Mouse (Mus musculus): ENCODE data around the gene Asphd1. TPM values are rescaled to one million over a fixed set of nuclear protein-coding genes. Genes with fewer than 3 reads are reported as not detected.

The Asphd1 gene
- 4.8 and 8.5 TPM in 2 replicates for polyA plus RNA-seq (2015; fragmentation: Nextera tagmentation; extraction: Ambion mirVana)

DNA sequence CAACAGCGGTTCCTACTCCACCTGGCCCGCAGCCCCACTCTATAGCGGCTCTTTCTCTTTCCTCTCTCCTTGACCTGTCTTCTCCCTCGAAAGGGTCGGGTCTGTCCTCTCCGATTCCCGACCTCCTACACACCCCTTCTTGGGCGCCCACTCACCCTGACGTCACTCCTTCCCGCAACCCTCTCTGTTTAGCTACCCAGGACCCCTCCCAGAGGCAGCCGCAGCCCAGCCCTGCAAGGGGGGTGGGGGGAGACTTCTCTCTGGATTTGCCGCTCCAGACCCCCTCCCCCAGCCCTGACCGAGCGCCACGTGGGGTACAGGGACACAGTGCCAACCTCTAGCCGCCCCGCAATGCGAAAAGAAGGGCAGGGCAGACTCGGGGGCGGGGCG is at the start of gene Asphd1:
Asphd1 (minus strand) TSS at position 180 of the 390 bp plus-strand sequence.
- WGBS: 1% methylated on average over 21 of the region's 21 CpGs
- Histone ChIP-seq H3K4me1 (replicated peaks; ENCODE audit: control insufficient read depth, insufficient read depth, low read length) (peaks cover 39% of the 10 kb centered on the region), H3K27me3 (replicated peaks; ENCODE audit: control insufficient read depth, insufficient read depth, low read length) (0 out of 2 replicates have a peak, but pooled peaks cover 2% of the 10 kb centered on the region), H3K36me3 (ENCODE audit: control insufficient read depth, insufficient read depth) (peaks cover 9% of the 10 kb centered on the region; the same call in 1 of the 2 replicates), H3K9ac (replicated peaks; ENCODE audit: low read depth, low read length) (peak within 1 kb of the TSS; percentile 76), H3K4me2 (ENCODE audit: low read length) (peak within 1 kb of the TSS; percentile 89), H3K27ac (ENCODE audit: low read length) (peak within 1 kb of the TSS; percentile 87), H3K4me3 (replicated peaks; ENCODE audit: low read length) (peak within 1 kb of the TSS; percentile 62), H3K9me3 (ENCODE audit: control insufficient read depth, low read length) (no peaks in the 10 kb centered on the region)
- peak; percentile 67 for ATAC-seq

DNA sequence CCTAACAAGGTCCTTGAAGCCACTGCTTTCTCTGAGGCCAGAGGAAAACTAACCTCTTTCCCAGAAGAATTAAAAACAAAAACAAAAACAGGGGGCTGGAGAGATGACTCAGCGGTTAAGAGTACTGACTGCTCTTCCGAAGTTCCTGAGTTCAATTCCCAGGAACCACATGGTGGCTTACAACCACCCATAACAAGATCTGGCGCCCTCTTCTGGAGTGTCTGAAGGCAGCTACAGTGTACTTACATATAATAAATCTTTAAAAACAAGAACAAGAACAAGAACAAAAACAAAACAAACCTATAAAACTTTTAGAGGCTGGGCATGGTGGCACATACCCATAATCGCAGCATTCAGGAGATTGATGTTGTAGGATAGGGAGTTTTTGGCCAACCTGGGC is 47.1 kb upstream of the Asphd1 start:
- H3K9me3 ChIP-seq (ENCODE audit: control insufficient read depth, low read length): no peaks in the 10 kb centered on the region

DNA sequence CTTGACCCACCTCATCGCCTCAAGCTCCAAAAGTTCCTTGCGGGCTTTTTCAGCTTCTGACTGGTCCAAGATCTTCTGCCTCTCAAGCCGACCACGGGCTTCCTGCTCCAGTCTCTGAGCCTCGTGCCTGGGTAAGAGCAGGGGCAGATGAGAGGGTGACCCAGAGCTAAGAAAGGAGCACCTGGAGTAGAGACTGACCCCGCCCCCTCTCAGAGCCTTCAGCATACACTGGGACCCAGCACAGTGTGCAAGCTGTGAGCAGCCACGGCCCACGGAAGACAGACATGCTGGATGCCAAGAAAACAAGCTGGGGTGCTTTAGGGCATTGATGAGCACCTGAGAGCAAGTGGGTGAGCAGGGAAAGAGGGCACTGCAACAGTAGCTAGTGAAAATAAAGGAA is 39.4 kb upstream of the Asphd1 start:
- Histone ChIP-seq H3K4me2 (ENCODE audit: low read length) (no peak overlapping the region), H3K9me3 (ENCODE audit: control insufficient read depth, low read length) (no peaks in the 10 kb centered on the region), H3K9ac (replicated peaks; ENCODE audit: low read depth, low read length) (no peak overlapping the region), H3K27me3 (replicated peaks; ENCODE audit: control insufficient read depth, insufficient read depth, low read length) (no peaks in the 10 kb centered on the region), H3K36me3 (ENCODE audit: control insufficient read depth, insufficient read depth) (no peaks in the 10 kb centered on the region), H3K27ac (ENCODE audit: low read length) (no peak overlapping the region), H3K4me3 (replicated peaks; ENCODE audit: low read length) (no peak overlapping the region), H3K4me1 (replicated peaks; ENCODE audit: control insufficient read depth, insufficient read depth, low read length) (no peaks in the 10 kb centered on the region)
- WGBS: 68% methylated on average over 8 of the region's 8 CpGs
- no peak for ATAC-seq

More for the DNA sequence above, 47.1 kb upstream of the Asphd1 start:
- no peaks in the 10 kb centered on the region for H3K4me1 ChIP-seq (replicated peaks; ENCODE audit: control insufficient read depth, insufficient read depth, low read length)
- H3K27me3 ChIP-seq (replicated peaks; ENCODE audit: control insufficient read depth, insufficient read depth, low read length): no peaks in the 10 kb centered on the region
- H3K9ac ChIP-seq (replicated peaks; ENCODE audit: low read depth, low read length): no peak overlapping the region
- 88% methylated on average over 4 of the region's 4 CpGs for WGBS
- H3K4me2 ChIP-seq (ENCODE audit: low read length): no peak overlapping the region
- no peak overlapping the region for H3K4me3 ChIP-seq (replicated peaks; ENCODE audit: low read length)
- H3K36me3 ChIP-seq (ENCODE audit: control insufficient read depth, insufficient read depth): no peaks in the 10 kb centered on the region
- no peak overlapping the region for H3K27ac ChIP-seq (ENCODE audit: low read length)
- no peak for ATAC-seq

DNA sequence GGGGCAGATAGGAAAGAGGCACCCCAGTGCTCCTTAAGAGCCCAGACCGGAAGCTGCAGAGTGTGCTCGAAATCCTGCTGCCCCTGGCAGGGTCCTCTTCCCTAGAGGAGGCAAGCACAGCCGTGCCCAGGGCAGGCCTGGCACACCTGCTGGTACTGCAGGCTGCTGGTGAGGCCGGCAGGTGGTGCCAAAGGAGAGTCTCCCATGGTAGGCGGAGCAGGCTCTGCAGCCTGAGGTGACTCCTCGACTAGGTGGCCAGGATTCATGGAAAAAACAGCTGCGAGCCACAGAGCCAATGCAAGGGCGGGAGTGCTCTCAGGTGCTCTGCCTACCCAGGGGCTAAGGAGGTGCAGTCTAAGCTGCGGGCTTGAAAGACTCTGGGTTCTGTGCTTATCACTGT is 36.9 kb upstream of the Asphd1 start:
- H3K27me3 ChIP-seq (replicated peaks; ENCODE audit: control insufficient read depth, insufficient read depth, low read length): no peaks in the 10 kb centered on the region
- no peak overlapping the region for H3K27ac ChIP-seq (ENCODE audit: low read length)
- WGBS: 36% methylated on average over 9 of the region's 9 CpGs
- H3K4me1 ChIP-seq (replicated peaks; ENCODE audit: control insufficient read depth, insufficient read depth, low read length): no peaks in the 10 kb centered on the region
- H3K4me2 ChIP-seq (ENCODE audit: low read length): no peak overlapping the region
- H3K36me3 ChIP-seq (ENCODE audit: control insufficient read depth, insufficient read depth): no peaks in the 10 kb centered on the region
- H3K9ac ChIP-seq (replicated peaks; ENCODE audit: low read depth, low read length): no peak overlapping the region
- no peak for ATAC-seq
- H3K9me3 ChIP-seq (ENCODE audit: control insufficient read depth, low read length): no peaks in the 10 kb centered on the region
- no peak overlapping the region for H3K4me3 ChIP-seq (replicated peaks; ENCODE audit: low read length)

DNA sequence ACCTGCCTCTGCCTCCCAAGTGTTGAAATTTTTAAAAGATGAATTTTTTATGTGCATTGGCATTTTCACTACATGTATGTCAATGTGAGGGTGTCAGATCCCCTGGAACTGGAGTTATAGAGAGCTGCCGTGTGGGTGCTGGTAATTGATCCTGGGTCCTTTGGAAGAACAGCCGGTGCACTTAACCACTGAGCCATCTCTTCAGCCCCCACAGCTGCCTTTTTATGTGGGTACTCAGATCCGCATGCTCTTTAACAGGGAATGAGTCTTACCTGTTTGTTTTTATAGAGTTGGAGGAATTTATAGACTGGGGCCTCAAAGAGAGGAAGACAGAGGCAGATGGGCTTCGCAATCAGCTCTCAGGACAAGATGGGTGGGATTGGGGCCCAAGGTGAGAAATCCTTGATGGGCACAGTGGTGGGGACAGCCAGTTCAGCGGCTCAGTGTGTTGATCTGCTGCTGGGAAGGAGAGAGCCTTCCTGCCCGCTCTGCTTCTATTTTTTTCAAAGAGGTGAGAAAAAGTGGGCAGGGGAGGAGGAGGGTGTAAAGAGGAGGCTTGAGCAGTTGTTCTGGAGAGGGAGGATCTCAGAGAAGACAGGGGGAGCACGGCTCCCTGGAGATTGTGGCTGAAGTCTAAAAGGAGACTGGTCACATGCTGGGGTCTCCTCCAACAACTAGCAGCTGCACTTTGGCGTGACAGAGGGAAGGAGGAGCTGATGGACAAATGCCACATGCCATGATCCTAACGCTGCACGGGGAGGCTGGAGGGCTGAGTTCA is 35.5 kb upstream of the Asphd1 start:
- H3K9ac ChIP-seq (replicated peaks; ENCODE audit: low read depth, low read length): no peak overlapping the region
- no peaks in the 10 kb centered on the region; the same call in 1 of the 2 replicates for H3K36me3 ChIP-seq (ENCODE audit: control insufficient read depth, insufficient read depth)
- no peak overlapping the region for H3K4me3 ChIP-seq (replicated peaks; ENCODE audit: low read length)
- H3K9me3 ChIP-seq (ENCODE audit: control insufficient read depth, low read length): no peaks in the 10 kb centered on the region
- WGBS: 64% methylated on average over 10 of the region's 10 CpGs
- no peak overlapping the region for H3K4me2 ChIP-seq (ENCODE audit: low read length)
- no peaks in the 10 kb centered on the region for H3K4me1 ChIP-seq (replicated peaks; ENCODE audit: control insufficient read depth, insufficient read depth, low read length)
- H3K27ac ChIP-seq (ENCODE audit: low read length): no peak overlapping the region
- H3K27me3 ChIP-seq (replicated peaks; ENCODE audit: control insufficient read depth, insufficient read depth, low read length): no peaks in the 10 kb centered on the region
- no peak for ATAC-seq

DNA sequence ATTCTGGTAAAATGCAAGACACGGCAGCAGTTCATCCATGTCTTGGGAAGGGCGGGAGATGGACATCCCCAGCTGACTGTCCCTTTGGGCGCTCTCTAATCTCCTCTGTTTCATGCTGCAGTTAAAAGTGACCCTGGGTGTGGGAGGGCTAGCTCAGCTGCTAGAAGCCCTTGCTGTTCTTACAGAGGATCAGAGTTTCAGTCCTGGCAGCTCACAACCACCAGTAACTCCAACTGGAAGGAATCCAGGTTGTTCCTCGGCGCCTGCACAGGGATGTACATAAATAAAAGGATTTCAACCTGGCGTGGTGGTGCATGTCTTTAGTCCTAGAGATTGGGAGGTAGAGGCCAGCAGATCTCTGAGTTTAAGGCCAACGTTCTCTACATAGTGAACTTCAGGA is 33.7 kb upstream of the Asphd1 start:
- no peak overlapping the region for H3K4me3 ChIP-seq (replicated peaks; ENCODE audit: low read length)
- ATAC-seq: no peak
- no peaks in the 10 kb centered on the region for H3K4me1 ChIP-seq (replicated peaks; ENCODE audit: control insufficient read depth, insufficient read depth, low read length)
- WGBS: 79% methylated on average over 7 of the region's 7 CpGs
- no peak overlapping the region for H3K9ac ChIP-seq (replicated peaks; ENCODE audit: low read depth, low read length)
- H3K27me3 ChIP-seq (replicated peaks; ENCODE audit: control insufficient read depth, insufficient read depth, low read length): no peaks in the 10 kb centered on the region
- no peaks in the 10 kb centered on the region for H3K9me3 ChIP-seq (ENCODE audit: control insufficient read depth, low read length)
- no peak overlapping the region for H3K27ac ChIP-seq (ENCODE audit: low read length)
- peaks cover 9% of the 10 kb centered on the region; the same call in 1 of the 2 replicates for H3K36me3 ChIP-seq (ENCODE audit: control insufficient read depth, insufficient read depth)
- H3K4me2 ChIP-seq (ENCODE audit: low read length): no peak overlapping the region

DNA sequence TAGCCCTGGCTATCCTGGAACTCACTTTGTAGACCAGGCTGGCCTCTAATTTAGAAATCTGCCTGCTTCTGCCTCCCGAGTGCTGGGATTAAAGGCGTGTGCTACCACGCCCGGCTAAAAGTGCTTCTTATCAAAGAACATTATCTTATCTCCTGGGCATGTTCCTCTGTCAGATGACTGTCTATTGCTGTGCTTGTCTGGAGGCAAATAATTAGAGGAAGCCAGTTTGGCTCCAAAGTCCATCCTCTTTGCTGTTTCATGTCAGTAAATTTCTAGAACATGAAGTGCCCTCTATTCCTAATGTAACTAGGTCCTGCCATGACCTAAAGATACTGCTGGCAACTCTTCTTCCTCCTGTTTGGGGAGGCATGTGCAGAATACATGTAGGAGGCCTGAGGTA is 32.7 kb upstream of the Asphd1 start:
- Histone ChIP-seq H3K4me1 (replicated peaks; ENCODE audit: control insufficient read depth, insufficient read depth, low read length) (peaks cover 7% of the 10 kb centered on the region), H3K4me2 (ENCODE audit: low read length) (no peak overlapping the region), H3K9ac (replicated peaks; ENCODE audit: low read depth, low read length) (no peak overlapping the region), H3K36me3 (ENCODE audit: control insufficient read depth, insufficient read depth) (peaks cover 9% of the 10 kb centered on the region; the same call in 1 of the 2 replicates), H3K9me3 (ENCODE audit: control insufficient read depth, low read length) (no peaks in the 10 kb centered on the region), H3K27me3 (replicated peaks; ENCODE audit: control insufficient read depth, insufficient read depth, low read length) (no peaks in the 10 kb centered on the region), H3K27ac (ENCODE audit: low read length) (no peak overlapping the region), H3K4me3 (replicated peaks; ENCODE audit: low read length) (no peak overlapping the region)
- WGBS: 97% methylated on average over 4 of the region's 4 CpGs
- no peak for ATAC-seq

DNA sequence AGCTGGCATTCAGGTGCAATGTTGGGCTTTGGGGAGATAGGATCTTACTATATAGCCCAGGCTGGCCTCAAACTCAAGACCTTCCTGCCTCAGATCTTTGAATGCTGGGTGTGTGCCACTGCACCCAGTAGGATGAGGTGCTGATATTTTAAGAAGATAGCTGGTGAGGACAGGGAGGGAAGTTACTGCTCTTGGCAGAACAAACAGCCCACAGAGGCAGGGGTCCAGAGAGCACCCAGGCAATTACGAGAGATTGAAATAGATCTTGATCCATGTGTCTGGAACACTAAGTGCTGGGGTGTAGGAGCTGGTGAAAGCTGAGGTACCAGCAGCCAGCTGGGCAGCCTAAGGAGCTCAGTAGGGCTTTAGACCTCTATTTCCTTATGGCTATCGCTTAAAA is 32.2 kb upstream of the Asphd1 start:
- WGBS: 80% methylated on average over 2 of the region's 2 CpGs
- Histone ChIP-seq H3K36me3 (ENCODE audit: control insufficient read depth, insufficient read depth) (peaks cover 9% of the 10 kb centered on the region; the same call in 1 of the 2 replicates), H3K4me2 (ENCODE audit: low read length) (no peak overlapping the region), H3K9ac (replicated peaks; ENCODE audit: low read depth, low read length) (no peak overlapping the region), H3K9me3 (ENCODE audit: control insufficient read depth, low read length) (no peaks in the 10 kb centered on the region), H3K27me3 (replicated peaks; ENCODE audit: control insufficient read depth, insufficient read depth, low read length) (no peaks in the 10 kb centered on the region), H3K4me1 (replicated peaks; ENCODE audit: control insufficient read depth, insufficient read depth, low read length) (peaks cover 10% of the 10 kb centered on the region), H3K4me3 (replicated peaks; ENCODE audit: low read length) (no peak overlapping the region), H3K27ac (ENCODE audit: low read length) (no peak overlapping the region)
- ATAC-seq: no peak

DNA sequence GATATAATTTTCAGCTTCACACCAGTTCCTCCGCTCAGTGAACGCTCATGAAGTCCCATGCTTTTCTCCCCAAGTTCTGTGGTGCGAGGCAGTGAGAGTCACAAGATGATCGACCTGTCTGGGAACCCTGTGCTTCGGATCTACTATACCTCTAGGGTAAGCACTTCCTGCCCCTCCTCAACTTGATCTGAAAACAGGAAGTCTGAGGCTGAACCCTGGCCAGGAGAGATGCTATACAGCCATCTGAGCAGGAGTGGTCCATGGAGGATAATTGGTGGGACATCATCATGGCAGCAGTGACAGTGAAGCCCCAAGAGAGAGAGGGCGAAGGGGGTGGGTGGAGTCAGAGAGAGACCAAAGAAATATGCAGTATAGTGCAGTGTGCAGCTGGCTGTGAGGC is 29.5 kb upstream of the Asphd1 start:
- Histone ChIP-seq H3K9ac (replicated peaks; ENCODE audit: low read depth, low read length) (no peak overlapping the region), H3K36me3 (ENCODE audit: control insufficient read depth, insufficient read depth) (peaks cover 9% of the 10 kb centered on the region; the same call in 1 of the 2 replicates), H3K4me3 (replicated peaks; ENCODE audit: low read length) (no peak overlapping the region), H3K27ac (ENCODE audit: low read length) (no peak overlapping the region), H3K4me2 (ENCODE audit: low read length) (no peak overlapping the region), H3K27me3 (replicated peaks; ENCODE audit: control insufficient read depth, insufficient read depth, low read length) (no peaks in the 10 kb centered on the region), H3K9me3 (ENCODE audit: control insufficient read depth, low read length) (no peaks in the 10 kb centered on the region), H3K4me1 (replicated peaks; ENCODE audit: control insufficient read depth, insufficient read depth, low read length) (peaks cover 15% of the 10 kb centered on the region)
- WGBS: 90% methylated on average over 6 of the region's 6 CpGs
- ATAC-seq: no peak

Measured in forebrain, embryonic 16.5 days (tissue).